Mouse (Mus musculus) forebrain, embryonic 14.5 days (tissue): Measurements from ENCODE around the gene Ran. TPM values are rescaled to one million over a fixed set of nuclear protein-coding genes. Genes with fewer than 3 reads are reported as not detected.
A peak's percentile ranks its signal among the peaks of the same experiment; 100 is the strongest.

Experiments used
- ATAC-seq: fragments of 200-750 bp; cut with Nextera tagmentation; 2 replicates; pipeline ENCODE4 v1.8.0; 2017; ENCODE audit warnings: mild to moderate bottlenecking, moderate library complexity
- DNase-seq: peaks from one replicate; pipeline ENCODE4 v3.0.0-alpha.2; 2015; ENCODE audit warnings: low spot score
- H3K27ac ChIP-seq: fragments of 300-500 bp; sonication (generic); 2 replicates; pipeline ENCODE4 v1.5.1; 2014; ENCODE audit warnings: low read depth, mild to moderate bottlenecking, control low read depth, low read length, moderate library complexity
- H3K27me3 ChIP-seq: fragments of 300-500 bp; sonication (generic); replicated peaks from 2 replicates; pipeline ENCODE4 v1.6.1; 2014; ENCODE audit warnings: low read length, control low read depth, mixed read lengths; ENCODE audit not compliant: control insufficient read depth, insufficient read depth
- H3K36me3 ChIP-seq: fragments of 300-500 bp; sonication (generic); 2 replicates; pipeline ENCODE4 v1.6.1; 2014; ENCODE audit warnings: low read length, control low read depth; ENCODE audit not compliant: control insufficient read depth, insufficient read depth
- H3K4me1 ChIP-seq: fragments of 300-500 bp; sonication (generic); 2 replicates; pipeline ENCODE4 v1.6.1; 2014; ENCODE audit warnings: antibody characterized with exemption, low read length, control low read depth; ENCODE audit not compliant: control insufficient read depth, insufficient read depth
- H3K4me2 ChIP-seq: fragments of 300-500 bp; sonication (generic); 2 replicates; pipeline ENCODE4 v1.6.1; 2014; ENCODE audit warnings: mild to moderate bottlenecking, control low read depth, low read length
- H3K4me3 ChIP-seq: fragments of 300-500 bp; sonication (generic); 2 replicates; pipeline ENCODE4 v1.5.1; 2014; ENCODE audit warnings: low read depth, low read length, control low read depth
- H3K9ac ChIP-seq: fragments of 300-500 bp; sonication (generic); 2 replicates; pipeline ENCODE4 v1.6.1; 2014; ENCODE audit warnings: mild to moderate bottlenecking, low read length, control low read depth, moderate library complexity
- H3K9me3 ChIP-seq: fragments of 300-500 bp; sonication (generic); replicated peaks from 2 replicates; pipeline ENCODE4 v1.6.1; 2016; ENCODE audit warnings: low read length, control low read depth, mixed read lengths; ENCODE audit not compliant: control insufficient read depth
- WGBS: fragments of 180-500 bp; shearing (Covaris S2); extraction: QIAGEN DNeasy Blood & Tissue Kit; methylation state at CpG from one replicate; pipeline ENCODE4 v1.1.7; 2014; 5-methylcytosine and 5-hydroxymethylcytosine counted together
- polyA plus RNA-seq: library from polyadenylated mRNA; unstranded; fragments of >200 nt; fragmentation: Nextera tagmentation; extraction: Ambion mirVana; gene quantifications from 2 replicates; pipeline ENCODE4 v1.2.1, GENCODE M21; 2014

The Ran gene
- polyA plus RNA-seq, 1 experiment from 2014 or later, result 632 TPM

DNA sequence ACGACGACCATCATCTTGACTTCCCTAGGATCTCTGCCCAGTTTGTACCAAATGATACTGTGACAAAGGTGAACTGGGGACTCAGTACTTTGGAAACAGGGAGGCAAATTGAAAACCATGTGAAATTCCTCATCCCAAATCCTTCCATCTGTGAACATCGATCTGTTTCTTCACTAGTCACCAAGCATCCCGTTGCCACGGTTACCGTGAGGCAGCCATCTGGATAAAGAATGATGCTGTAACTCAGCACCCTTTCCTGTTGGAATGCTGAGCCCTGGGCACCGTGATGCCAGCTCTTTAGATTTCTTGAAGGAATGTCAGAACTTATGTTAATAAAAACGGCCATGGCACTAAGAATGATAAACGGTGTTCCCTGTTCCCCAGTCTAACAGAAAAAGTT lies 29.5 kb downstream of the Ran start:
- peak; percentile 93 for DNase-seq
- H3K36me3 ChIP-seq, result no peaks in the 10 kb centered on the region
- H3K9ac ChIP-seq, result no peak overlapping the region
- H3K27ac ChIP-seq, result peak overlapping the region; percentile 66
- peak; percentile 50; the same call in 1 of the 2 replicates for ATAC-seq
- no peak overlapping the region for H3K4me3 ChIP-seq
- H3K27me3 ChIP-seq, result no peaks in the 10 kb centered on the region
- H3K4me2 ChIP-seq, result no peak overlapping the region
- H3K9me3 ChIP-seq, result no peaks in the 10 kb centered on the region
- WGBS, result 51% methylated on average over 9 of the region's 9 CpGs
- H3K4me1 ChIP-seq, result peaks cover 26% of the 10 kb centered on the region

GRCm38 (mm10) chr5:129051910-129052309 lies 32.0 kb downstream of the Ran start:
- 91% methylated on average over 3 of the region's 3 CpGs for WGBS
- 0 out of 2 replicates have a peak overlapping the region, but pooled peaks have one; percentile 14 for H3K27ac ChIP-seq

DNA sequence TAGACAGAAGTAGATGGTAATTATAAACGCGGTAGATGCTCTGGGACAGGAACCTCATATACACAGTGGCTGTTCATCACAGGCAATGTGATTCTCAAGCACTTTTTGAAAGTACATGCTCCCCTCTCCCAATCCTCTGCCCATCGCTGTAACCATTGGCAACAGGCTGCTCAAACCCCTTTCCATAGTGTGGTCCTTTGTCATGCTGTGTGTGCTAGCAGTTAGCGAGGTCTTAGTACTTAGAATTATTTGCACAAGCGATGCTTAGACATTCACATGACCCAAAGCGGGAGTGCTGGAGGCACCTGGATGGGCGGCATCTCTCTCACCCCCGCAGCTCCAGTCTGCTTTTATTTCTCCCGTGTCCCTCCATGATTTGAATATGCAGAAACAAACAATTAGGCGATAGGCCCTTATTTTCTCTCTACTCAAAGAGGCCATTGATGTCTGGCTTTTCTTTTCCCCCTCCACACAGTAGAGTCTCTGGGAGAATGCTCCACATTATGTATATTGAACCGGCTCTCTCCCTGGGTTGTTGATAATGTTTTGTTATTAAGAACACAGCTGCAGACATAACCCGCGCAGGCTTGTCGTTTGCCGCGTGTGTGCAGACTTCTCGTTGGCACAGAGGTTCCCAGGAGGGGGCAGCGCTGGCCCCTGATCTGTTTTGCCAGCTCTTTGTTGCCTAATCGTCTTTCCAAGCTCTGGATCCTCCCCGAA lies 32.9 kb downstream of the Ran start:
- Histone ChIP-seq H3K27me3 (no peaks in the 10 kb centered on the region), H3K4me2 (peak overlapping the region; percentile 37), H3K9ac (peak overlapping the region; percentile 53), H3K4me1 (peaks cover 20% of the 10 kb centered on the region), H3K27ac (peak overlapping the region; percentile 79), H3K36me3 (no peaks in the 10 kb centered on the region), H3K9me3 (no peaks in the 10 kb centered on the region), H3K4me3 (no peak overlapping the region)
- DNase-seq, result peak; percentile 85
- ATAC-seq, result peak; percentile 87
- 4% methylated on average over 20 of the region's 20 CpGs for WGBS

More at GRCm38 (mm10) chr5:129051910-129052309, 32.0 kb downstream of the Ran start:
- peaks cover 20% of the 10 kb centered on the region for H3K4me1 ChIP-seq
- H3K27me3 ChIP-seq, result no peaks in the 10 kb centered on the region
- no peak overlapping the region for H3K9ac ChIP-seq
- no peaks in the 10 kb centered on the region for H3K9me3 ChIP-seq
- ATAC-seq, result no peak
- H3K4me2 ChIP-seq, result no peak overlapping the region
- no peak for DNase-seq
- no peaks in the 10 kb centered on the region for H3K36me3 ChIP-seq
- H3K4me3 ChIP-seq, result no peak overlapping the region

GRCm38 (mm10) chr5:129054675-129055284 lies 34.9 kb downstream of the Ran start:
- no peaks in the 10 kb centered on the region for H3K9me3 ChIP-seq
- H3K27me3 ChIP-seq, result no peaks in the 10 kb centered on the region
- H3K4me1 ChIP-seq, result peaks cover 13% of the 10 kb centered on the region
- H3K36me3 ChIP-seq, result no peaks in the 10 kb centered on the region
- H3K4me3 ChIP-seq, result no peak overlapping the region
- H3K4me2 ChIP-seq, result no peak overlapping the region
- DNase-seq (no peak), ATAC-seq (no peak)
- 88% methylated on average over 9 of the region's 9 CpGs for WGBS
- H3K27ac ChIP-seq, result no peak overlapping the region
- no peak overlapping the region for H3K9ac ChIP-seq

DNA sequence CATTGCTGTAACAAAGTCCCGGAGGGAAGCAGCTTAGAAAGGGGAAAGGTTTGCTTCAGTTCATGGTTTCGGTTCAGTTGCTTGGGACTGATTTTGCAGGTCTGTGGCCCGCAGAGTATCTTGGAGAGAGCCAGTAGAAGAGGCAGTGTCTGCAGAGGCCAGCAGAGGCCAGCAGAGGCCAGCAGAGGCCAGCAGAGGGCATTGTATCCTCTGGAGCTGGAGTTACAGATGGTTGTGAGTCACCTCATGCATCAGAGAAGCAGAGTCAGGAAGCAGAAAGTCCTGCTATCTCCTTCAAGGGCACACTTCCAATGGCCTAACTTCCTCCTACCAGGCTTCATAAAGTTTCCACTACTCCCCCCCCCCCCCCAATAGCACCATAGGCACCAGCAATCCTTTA lies 39.2 kb downstream of the Ran start:
- Histone ChIP-seq H3K36me3 (no peaks in the 10 kb centered on the region), H3K4me2 (no peak overlapping the region), H3K9ac (no peak overlapping the region), H3K4me3 (no peak overlapping the region), H3K4me1 (peaks cover 3% of the 10 kb centered on the region; the same call in 1 of the 2 replicates), H3K27ac (no peak overlapping the region), H3K9me3 (no peaks in the 10 kb centered on the region), H3K27me3 (no peaks in the 10 kb centered on the region)
- ATAC-seq, result no peak
- no peak for DNase-seq
- 84% methylated on average over 3 of the region's 3 CpGs for WGBS

DNA sequence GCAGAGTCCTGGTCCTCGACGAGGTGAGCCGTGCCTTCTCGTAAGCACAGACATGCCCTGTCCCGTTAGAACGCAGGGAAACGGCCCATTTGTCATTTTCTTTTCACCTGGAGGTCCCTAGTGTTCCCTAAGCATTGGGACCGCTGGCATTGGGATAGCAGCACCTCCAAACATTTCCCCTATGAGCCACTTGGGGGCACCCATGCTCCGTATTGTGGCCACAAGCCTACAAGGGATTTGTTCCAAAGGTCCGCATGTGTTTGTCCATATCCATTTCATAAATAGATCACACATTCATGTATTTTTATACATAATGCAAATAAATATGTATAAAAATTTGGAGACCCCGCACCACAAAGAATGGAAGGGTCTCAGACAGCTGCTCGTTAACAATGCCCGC lies 41.7 kb downstream of the Ran start:
- Histone ChIP-seq H3K27ac (no peak overlapping the region), H3K9ac (peak overlapping the region; percentile 21; the same call in 1 of the 2 replicates), H3K4me3 (no peak overlapping the region), H3K36me3 (no peaks in the 10 kb centered on the region), H3K4me2 (no peak overlapping the region), H3K4me1 (peaks cover 3% of the 10 kb centered on the region; the same call in 1 of the 2 replicates), H3K9me3 (no peaks in the 10 kb centered on the region), H3K27me3 (no peaks in the 10 kb centered on the region)
- ATAC-seq (peak; percentile 40; the same call in 1 of the 2 replicates), DNase-seq (peak; percentile 89)
- WGBS, result 24% methylated on average over 13 of the region's 13 CpGs

GRCm38 (mm10) chr5:129063037-129063791 lies 43.3 kb downstream of the Ran start:
- Histone ChIP-seq H3K4me1 (peaks cover 3% of the 10 kb centered on the region; the same call in 1 of the 2 replicates), H3K36me3 (no peaks in the 10 kb centered on the region), H3K4me3 (peak overlapping the region; percentile 5; the same call in 1 of the 2 replicates), H3K4me2 (peak overlapping the region; percentile 44), H3K9ac (peak overlapping the region; percentile 26), H3K9me3 (no peaks in the 10 kb centered on the region), H3K27ac (no peak overlapping the region), H3K27me3 (no peaks in the 10 kb centered on the region)
- WGBS, result 7% methylated on average over 21 of the region's 21 CpGs
- peak; percentile 69 for ATAC-seq
- peak; percentile 91 for DNase-seq

- Histone ChIP-seq H3K9me3 (no peaks in the 10 kb centered on the region), H3K27ac (no peak overlapping the region), H3K9ac (peak overlapping the region; percentile 26), H3K4me1 (peaks cover 3% of the 10 kb centered on the region; the same call in 1 of the 2 replicates), H3K27me3 (no peaks in the 10 kb centered on the region), H3K4me2 (peak overlapping the region; percentile 44), H3K4me3 (peak overlapping the region; percentile 5; the same call in 1 of the 2 replicates), H3K36me3 (no peaks in the 10 kb centered on the region)
- ATAC-seq, result peak; percentile 19; the same call in 1 of the 2 replicates
- WGBS, result 59% methylated on average over 8 of the region's 8 CpGs
- no peak for DNase-seq
Observed at GRCm38 (mm10) chr5:129063792-129064087, 43.9 kb downstream of the Ran start.
